Mouse (Mus musculus): ENCODE measurements around the gene Gm9821. TPM values are rescaled to one million over a fixed set of nuclear protein-coding genes. Genes with fewer than 3 reads are reported as not detected.

The Gm9821 gene
- polyA plus RNA-seq, 1 experiment from 2014 or later = not detected

DNA sequence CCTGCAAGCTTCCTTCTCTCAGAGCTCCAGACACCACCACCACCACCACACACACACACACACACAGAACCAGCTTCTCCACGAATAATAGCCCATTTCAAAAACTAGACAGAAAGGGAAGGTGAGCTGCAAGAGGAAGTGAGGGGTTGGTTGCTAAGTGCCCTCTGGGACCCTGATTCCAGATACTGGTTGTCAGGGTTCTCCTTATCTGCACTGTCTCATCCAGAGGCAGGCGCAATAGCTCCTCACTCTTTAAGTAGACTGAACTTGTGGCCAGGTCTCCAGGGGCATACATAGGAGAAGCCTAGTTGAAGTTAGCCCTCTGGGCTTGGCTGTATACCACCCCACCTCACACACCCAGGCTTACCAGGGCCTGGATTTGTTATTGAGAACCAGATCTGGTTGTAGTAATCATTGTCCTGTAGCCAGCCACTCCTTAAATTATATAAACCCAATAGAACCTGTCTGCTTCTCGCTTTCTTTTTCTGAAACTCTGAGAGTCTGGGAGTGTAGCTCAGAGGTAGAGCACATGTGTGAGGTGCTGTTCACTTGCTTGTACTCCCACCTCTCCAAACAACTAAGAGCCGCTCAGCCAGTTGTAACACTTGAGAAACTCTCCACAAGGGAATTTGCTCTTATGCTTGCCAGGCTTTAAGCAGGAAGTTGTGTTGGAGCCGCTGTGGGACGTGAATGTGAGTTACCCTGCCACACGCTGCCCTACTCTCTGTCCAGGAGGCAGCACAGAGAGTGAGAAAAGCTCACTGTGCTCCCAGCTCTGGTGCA is 32.0 kb upstream of the Gm9821 start:
- H3K4me3 ChIP-seq (ENCODE audit: low read depth, low read length) = no peak overlapping the region
- 92% methylated on average over 7 of the region's 7 CpGs for WGBS
- H3K4me1 ChIP-seq (ENCODE audit: control insufficient read depth, insufficient read depth, low read length) = no peaks in the 10 kb centered on the region
- no peak overlapping the region for H3K9ac ChIP-seq (ENCODE audit: low read depth, low read length)
- no peaks in the 10 kb centered on the region for H3K27me3 ChIP-seq (ENCODE audit: control insufficient read depth, insufficient read depth, low read depth, low read length)
- H3K4me2 ChIP-seq (ENCODE audit: low read length) = no peak overlapping the region
- no peak overlapping the region for H3K27ac ChIP-seq (ENCODE audit: low read length)
- ATAC-seq = no peak
- H3K36me3 ChIP-seq (ENCODE audit: control insufficient read depth, insufficient read depth, low read length) = peaks cover 27% of the 10 kb centered on the region
- no peaks in the 10 kb centered on the region for H3K9me3 ChIP-seq (replicated peaks; ENCODE audit: control insufficient read depth, low read length, poor library complexity, severe bottlenecking)

DNA sequence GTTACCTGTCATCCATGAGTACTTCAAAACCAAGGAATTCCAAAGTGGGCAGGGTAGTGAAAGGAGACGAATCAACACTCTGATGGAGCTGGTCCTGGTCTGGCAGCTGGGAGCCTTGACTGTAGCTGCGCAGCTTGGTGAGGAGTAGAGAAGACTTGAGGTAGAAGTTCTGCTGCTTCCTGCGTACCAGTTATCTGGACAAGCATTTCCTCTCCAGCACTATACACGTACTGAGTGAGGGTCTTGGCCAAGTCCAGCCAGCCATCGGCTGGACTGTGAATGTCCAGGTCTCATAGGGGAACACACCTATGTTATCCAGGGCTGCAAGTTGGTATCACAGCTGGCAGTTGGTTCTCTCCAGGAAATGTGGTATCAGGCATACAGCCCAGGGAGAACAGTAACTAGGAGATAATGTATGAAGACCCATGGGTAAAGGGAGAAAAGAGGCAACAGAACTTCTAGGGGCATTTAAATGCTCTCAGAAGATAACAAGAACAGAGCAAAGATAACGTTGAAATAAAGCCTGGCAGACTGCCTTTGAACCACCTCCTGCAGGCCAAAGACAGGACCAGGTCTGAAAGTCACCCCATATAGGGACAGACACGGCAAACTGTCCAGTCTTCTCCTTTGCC is 29.0 kb upstream of the Gm9821 start:
- ATAC-seq = no peak
- Histone ChIP-seq H3K9ac (ENCODE audit: low read depth, low read length) (no peak overlapping the region), H3K36me3 (ENCODE audit: control insufficient read depth, insufficient read depth, low read length) (peaks cover 27% of the 10 kb centered on the region), H3K27me3 (ENCODE audit: control insufficient read depth, insufficient read depth, low read depth, low read length) (peaks cover 8% of the 10 kb centered on the region), H3K27ac (ENCODE audit: low read length) (no peak overlapping the region), H3K4me3 (ENCODE audit: low read depth, low read length) (no peak overlapping the region), H3K4me1 (ENCODE audit: control insufficient read depth, insufficient read depth, low read length) (peaks cover 3% of the 10 kb centered on the region; the same call in 1 of the 2 replicates), H3K4me2 (ENCODE audit: low read length) (no peak overlapping the region), H3K9me3 (replicated peaks; ENCODE audit: control insufficient read depth, low read length, poor library complexity, severe bottlenecking) (no peaks in the 10 kb centered on the region)
- 93% methylated on average over 7 of the region's 7 CpGs for WGBS

DNA sequence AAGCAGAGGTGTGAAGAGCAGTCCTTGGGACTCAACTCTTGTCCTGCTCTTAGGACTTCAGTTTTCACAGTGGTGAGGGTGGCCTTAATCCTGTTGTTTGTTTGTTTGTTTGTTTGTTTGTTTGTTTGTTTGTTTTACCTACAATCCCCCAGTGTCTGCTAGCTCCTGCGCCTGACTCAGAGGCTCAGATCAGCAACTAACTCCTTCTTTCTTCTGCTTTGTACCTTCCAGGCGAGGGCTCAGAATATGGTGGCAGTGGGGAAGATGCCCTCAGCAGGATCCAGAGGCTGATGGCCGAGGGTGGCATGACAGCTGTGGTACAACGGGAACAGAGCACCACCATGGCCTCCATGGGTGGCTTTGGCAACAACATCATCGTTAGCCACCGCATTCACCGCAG is 28.4 kb upstream of the Gm9821 start:
- peaks cover 8% of the 10 kb centered on the region for H3K27me3 ChIP-seq (ENCODE audit: control insufficient read depth, insufficient read depth, low read depth, low read length)
- H3K4me3 ChIP-seq (ENCODE audit: low read depth, low read length) = no peak overlapping the region
- ATAC-seq = no peak
- no peak overlapping the region for H3K27ac ChIP-seq (ENCODE audit: low read length)
- H3K4me2 ChIP-seq (ENCODE audit: low read length) = no peak overlapping the region
- 90% methylated on average over 7 of the region's 7 CpGs for WGBS
- H3K9me3 ChIP-seq (replicated peaks; ENCODE audit: control insufficient read depth, low read length, poor library complexity, severe bottlenecking) = no peaks in the 10 kb centered on the region
- H3K4me1 ChIP-seq (ENCODE audit: control insufficient read depth, insufficient read depth, low read length) = peaks cover 4% of the 10 kb centered on the region; the same call in 1 of the 2 replicates
- no peak overlapping the region for H3K9ac ChIP-seq (ENCODE audit: low read depth, low read length)
- H3K36me3 ChIP-seq (ENCODE audit: control insufficient read depth, insufficient read depth, low read length) = peaks cover 22% of the 10 kb centered on the region

DNA sequence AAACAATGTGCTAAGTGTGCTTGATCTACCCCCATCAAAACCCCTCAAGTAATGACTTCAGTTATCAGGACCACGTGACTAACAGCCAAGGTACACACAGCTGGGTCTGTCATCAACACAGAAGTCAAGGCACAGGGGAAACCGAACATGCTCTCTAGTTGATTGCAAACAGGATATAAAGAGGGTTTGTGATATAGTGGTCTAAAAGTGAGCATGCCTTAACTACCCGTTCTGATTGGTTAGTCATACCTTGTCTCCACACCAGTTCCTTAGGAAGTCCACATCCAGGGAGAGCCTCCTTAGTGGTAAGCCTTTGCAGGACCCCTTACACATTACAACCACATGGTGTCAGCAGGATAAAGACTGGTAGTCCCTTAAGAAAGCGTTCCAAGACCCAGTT is 25.4 kb upstream of the Gm9821 start:
- ATAC-seq = no peak
- Histone ChIP-seq H3K9ac (ENCODE audit: low read depth, low read length) (no peak overlapping the region), H3K9me3 (replicated peaks; ENCODE audit: control insufficient read depth, low read length, poor library complexity, severe bottlenecking) (no peaks in the 10 kb centered on the region), H3K27ac (ENCODE audit: low read length) (no peak overlapping the region), H3K36me3 (ENCODE audit: control insufficient read depth, insufficient read depth, low read length) (peaks cover 14% of the 10 kb centered on the region; the same call in 1 of the 2 replicates), H3K4me2 (ENCODE audit: low read length) (no peak overlapping the region), H3K4me3 (ENCODE audit: low read depth, low read length) (no peak overlapping the region), H3K4me1 (ENCODE audit: control insufficient read depth, insufficient read depth, low read length) (peaks cover 9% of the 10 kb centered on the region), H3K27me3 (ENCODE audit: control insufficient read depth, insufficient read depth, low read depth, low read length) (peaks cover 27% of the 10 kb centered on the region)
- 81% methylated on average over 4 of the region's 4 CpGs for WGBS

DNA sequence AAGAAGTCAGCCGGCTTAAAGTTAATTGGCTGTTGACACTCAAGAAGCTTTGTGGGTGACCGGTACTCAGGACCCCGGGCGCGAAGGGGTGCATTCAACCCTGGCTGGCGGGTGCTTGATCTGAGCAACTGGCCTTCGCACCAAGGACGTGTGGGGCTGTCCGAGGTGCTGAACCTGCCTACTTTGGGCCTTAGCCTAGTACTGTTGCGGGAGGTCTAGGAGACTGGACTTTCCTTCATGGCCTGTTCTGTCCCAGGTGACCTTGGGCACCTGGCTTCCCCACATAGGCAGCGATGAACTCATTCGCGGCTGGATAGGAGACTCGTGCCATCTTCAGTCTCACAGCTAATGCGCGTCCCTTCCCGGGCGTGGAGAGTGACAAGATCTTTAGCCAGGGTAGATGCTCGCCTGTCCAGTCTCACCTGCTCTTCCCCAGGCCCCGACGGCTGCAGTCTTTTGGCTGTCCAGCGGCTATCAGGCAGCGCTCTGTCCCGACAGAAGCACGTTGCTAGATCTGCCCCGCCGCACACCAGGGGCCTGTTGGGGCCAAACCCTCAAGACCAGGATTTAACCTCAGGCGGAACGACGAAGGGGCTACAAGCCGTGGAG is 24.2 kb upstream of the Gm9821 start:
- peaks cover 27% of the 10 kb centered on the region for H3K27me3 ChIP-seq (ENCODE audit: control insufficient read depth, insufficient read depth, low read depth, low read length)
- no peak overlapping the region for H3K27ac ChIP-seq (ENCODE audit: low read length)
- ATAC-seq = peak; percentile 29; the same call in 1 of the 2 replicates
- peaks cover 14% of the 10 kb centered on the region; the same call in 1 of the 2 replicates for H3K36me3 ChIP-seq (ENCODE audit: control insufficient read depth, insufficient read depth, low read length)
- H3K4me3 ChIP-seq (ENCODE audit: low read depth, low read length) = peak overlapping the region; percentile 56
- peaks cover 9% of the 10 kb centered on the region for H3K4me1 ChIP-seq (ENCODE audit: control insufficient read depth, insufficient read depth, low read length)
- no peaks in the 10 kb centered on the region for H3K9me3 ChIP-seq (replicated peaks; ENCODE audit: control insufficient read depth, low read length, poor library complexity, severe bottlenecking)
- H3K9ac ChIP-seq (ENCODE audit: low read depth, low read length) = peak overlapping the region; percentile 63
- WGBS = 2% methylated on average over 31 of the region's 31 CpGs
- peak overlapping the region; percentile 71 for H3K4me2 ChIP-seq (ENCODE audit: low read length)

DNA sequence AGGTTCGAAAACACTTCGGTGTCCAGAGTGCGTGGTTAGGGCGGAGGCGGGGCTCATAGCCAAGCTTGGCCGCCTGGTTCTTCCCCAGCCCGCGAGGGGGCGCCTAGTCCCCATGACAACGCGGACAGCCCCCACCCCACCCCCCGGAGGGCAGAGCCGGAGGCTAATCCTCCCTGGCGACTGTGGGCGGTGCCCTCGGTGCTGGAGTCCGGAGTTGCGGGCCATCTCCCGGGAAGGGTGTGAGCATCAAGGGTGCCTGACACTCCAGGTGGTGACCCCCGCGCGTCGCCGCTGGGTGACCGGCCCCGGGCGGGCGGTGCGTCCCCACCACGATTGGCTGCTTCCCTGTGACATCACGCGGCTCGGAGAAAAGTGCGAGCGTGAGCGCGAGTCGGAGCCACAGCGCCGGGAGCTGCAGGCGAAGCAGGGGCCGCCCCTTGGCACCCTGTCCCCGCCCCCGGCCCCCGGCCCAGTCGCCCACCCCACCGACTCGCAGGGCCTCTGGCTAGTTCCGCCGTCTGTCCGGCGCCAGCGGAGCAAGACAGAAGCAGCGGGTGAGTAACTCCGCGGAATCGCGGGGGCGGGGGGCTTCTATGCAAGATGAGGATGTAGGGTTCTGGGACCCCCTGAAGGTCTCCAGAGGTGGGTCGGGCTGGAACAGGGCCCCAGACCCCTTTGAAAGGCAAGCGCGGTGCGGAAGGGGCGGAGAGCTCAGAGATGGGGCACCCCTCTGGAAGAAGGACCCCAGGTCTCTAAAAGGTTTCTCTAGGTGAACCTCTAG is 23.5 kb upstream of the Gm9821 start:
- no peaks in the 10 kb centered on the region for H3K9me3 ChIP-seq (replicated peaks; ENCODE audit: control insufficient read depth, low read length, poor library complexity, severe bottlenecking)
- peak overlapping the region; percentile 71 for H3K4me2 ChIP-seq (ENCODE audit: low read length)
- under 1% methylated on average over 62 of the region's 64 CpGs for WGBS
- H3K36me3 ChIP-seq (ENCODE audit: control insufficient read depth, insufficient read depth, low read length) = peaks cover 14% of the 10 kb centered on the region; the same call in 1 of the 2 replicates
- peak overlapping the region; percentile 56 for H3K4me3 ChIP-seq (ENCODE audit: low read depth, low read length)
- peak; percentile 70 for ATAC-seq
- H3K9ac ChIP-seq (ENCODE audit: low read depth, low read length) = peak overlapping the region; percentile 63
- no peak overlapping the region for H3K27ac ChIP-seq (ENCODE audit: low read length)
- peaks cover 27% of the 10 kb centered on the region for H3K27me3 ChIP-seq (ENCODE audit: control insufficient read depth, insufficient read depth, low read depth, low read length)
- peaks cover 9% of the 10 kb centered on the region for H3K4me1 ChIP-seq (ENCODE audit: control insufficient read depth, insufficient read depth, low read length)

DNA sequence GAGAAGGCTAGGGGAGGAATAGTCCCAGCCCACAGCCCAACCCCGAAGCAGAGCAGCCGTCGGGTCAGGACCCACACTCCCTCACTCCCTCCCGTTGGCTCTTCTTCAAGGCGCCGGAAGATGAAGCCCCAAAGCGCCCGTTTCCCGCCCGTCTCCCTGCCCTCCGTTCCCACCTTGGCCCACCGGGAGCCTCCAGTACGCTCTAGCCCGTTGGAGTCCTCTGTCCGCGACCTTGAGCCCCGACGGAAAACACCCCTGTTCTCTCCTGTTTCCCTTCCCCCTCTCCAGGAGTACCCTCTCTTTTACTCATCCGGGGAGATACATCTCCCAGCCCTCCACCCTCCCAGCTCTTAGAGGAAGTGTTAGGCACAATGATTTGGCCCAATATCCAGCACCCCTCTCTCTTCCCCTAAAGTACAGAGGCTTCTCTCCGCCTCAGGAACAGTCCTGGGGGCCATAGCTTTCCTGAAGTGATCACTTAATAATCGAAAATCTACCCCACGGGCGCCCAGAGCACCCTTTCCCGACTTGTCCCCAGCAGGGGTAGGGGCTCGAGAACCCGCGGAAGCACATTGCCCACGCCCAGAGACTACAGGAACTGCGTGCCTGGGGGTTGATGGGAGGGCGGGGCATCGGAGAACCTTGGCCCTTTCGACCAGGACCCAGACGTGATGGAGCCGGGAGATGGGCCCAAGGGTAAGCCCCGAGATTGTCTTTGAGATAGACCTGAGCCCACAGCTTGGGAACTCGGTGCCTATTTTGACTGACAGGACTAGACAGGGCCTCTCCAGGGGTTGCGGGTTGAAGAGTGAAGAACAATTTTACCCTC is 22.7 kb upstream of the Gm9821 start:
- peak overlapping the region; percentile 56 for H3K4me3 ChIP-seq (ENCODE audit: low read depth, low read length)
- 3% methylated on average over 34 of the region's 37 CpGs for WGBS
- no peak overlapping the region for H3K27ac ChIP-seq (ENCODE audit: low read length)
- H3K9me3 ChIP-seq (replicated peaks; ENCODE audit: control insufficient read depth, low read length, poor library complexity, severe bottlenecking) = no peaks in the 10 kb centered on the region
- H3K4me2 ChIP-seq (ENCODE audit: low read length) = peak overlapping the region; percentile 71
- peaks cover 6% of the 10 kb centered on the region; the same call in 1 of the 2 replicates for H3K36me3 ChIP-seq (ENCODE audit: control insufficient read depth, insufficient read depth, low read length)
- no peak overlapping the region for H3K9ac ChIP-seq (ENCODE audit: low read depth, low read length)
- peaks cover 9% of the 10 kb centered on the region for H3K4me1 ChIP-seq (ENCODE audit: control insufficient read depth, insufficient read depth, low read length)
- peaks cover 27% of the 10 kb centered on the region for H3K27me3 ChIP-seq (ENCODE audit: control insufficient read depth, insufficient read depth, low read depth, low read length)
- no peak for ATAC-seq

All from midbrain, embryonic 16.5 days (tissue).